Mouse (Mus musculus): ENCODE data around the gene Gm8159.
"Not testable (repeated sequence)": the region's sequence is repeated elsewhere in the genome, so short reads cannot be mapped to it uniquely, and the experiment has no call there.

Gm8159 gene

DNA sequence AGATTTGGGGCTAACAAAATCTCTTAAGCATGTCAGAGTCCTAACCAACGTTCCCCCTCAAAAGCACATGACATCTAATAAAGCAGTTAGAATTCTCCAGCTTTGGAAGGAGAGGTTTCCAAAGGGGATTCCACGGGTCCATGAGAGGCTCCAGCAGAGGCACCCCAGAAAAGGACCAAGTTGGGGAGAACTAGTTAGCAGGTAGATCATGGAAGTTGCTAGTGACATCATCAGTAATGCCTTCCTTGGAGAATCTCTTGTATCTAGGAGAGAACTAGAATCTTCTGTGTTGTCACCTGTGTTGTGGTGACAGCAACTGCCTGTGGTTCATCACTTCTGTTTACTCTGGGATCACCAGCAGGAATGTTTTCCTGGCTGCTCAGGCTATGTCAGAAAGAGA, at the start of gene Gm8159:
Gm8159 (plus strand) TSS at position 301 of the 400 bp plus-strand sequence.
- not testable (repeated sequence) for DNase-seq (ENCODE audit: low read depth in 1 of 2, low spot score in 2 of 2)

DNA sequence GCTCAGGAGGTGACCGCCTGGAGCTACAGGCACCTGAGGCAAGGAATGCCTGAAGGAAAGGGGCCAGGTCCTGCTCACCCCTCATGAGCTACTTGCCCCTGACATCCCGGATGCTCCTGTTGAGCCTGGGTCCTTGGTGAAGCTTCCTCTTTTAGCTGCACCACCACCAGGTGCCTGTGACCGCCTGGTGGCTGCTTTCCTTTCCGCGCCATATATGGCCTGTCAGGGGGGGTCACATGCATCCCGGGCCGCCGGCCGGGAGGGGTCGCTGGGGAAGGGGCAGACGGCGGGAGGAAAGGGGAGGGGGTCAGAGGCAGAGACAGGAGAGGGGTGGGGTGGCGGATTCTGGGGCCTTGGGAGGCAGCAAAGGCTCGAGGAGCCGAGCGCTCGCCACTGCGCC, 17.2 kb downstream of the Gm8159 start:
- DNase-seq (ENCODE audit: low read depth in 1 of 2, low spot score in 2 of 2): not testable (repeated sequence)

GRCm38 (mm10) chr14:4650324-4650723, 18.2 kb downstream of the Gm8159 start:
- not testable (repeated sequence) for DNase-seq (ENCODE audit: low read depth in 1 of 2, low spot score in 2 of 2)

GRCm38 (mm10) chr14:4663892-4664291, 31.7 kb downstream of the Gm8159 start, which contains the start of gene Gm3239:
Gm3239 (plus strand) TSS chr14:4664192.
- not testable (repeated sequence) for DNase-seq (ENCODE audit: low read depth in 1 of 2, low spot score in 2 of 2)

Measured in monocyte, adult 2 months (primary cell).